Mouse (Mus musculus) layer of hippocampus, adult 18-20 months (tissue): Measurements from ENCODE around the gene Etl4. TPM values are rescaled to one million over a fixed set of nuclear protein-coding genes. Genes with fewer than 3 reads are reported as not detected.

ENCODE experiments used
- DNase-seq, 2 experiments: peaks; one replicate each; pipeline ENCODE4 v3.0.0; 2022; ENCODE audit warnings: low spot score in 2 of 2
- total RNA-seq, 2 experiments: library from RNA; stranded (reverse); gene quantifications; 2 replicates each; pipeline ENCODE4 v1.2.3; 2021

Gene Etl4
- total RNA-seq, 2 experiments from 2014 or later, result 71.2 to 87.3 TPM

DNA sequence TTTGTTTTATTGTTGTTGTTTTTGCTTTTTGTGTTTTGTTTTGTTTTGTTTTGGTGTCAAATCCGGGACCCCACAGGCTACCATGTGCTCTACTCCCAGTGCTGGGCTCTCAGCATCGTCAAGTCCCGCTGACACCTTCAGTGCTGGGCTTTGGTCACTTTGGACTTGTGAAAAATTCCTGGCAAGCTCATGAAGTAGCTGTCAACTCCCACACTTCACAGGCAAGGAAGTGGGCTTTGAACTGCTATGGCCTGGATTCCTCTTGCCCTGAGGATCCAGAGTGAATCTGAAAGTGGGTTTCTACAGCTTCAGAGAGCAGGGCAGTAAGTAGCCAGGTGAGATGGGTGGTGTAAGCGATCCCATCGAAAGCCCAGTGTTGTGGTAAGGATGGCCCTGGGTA is 649.5 kb downstream of the Etl4 start:
- no peak for DNase-seq

DNA sequence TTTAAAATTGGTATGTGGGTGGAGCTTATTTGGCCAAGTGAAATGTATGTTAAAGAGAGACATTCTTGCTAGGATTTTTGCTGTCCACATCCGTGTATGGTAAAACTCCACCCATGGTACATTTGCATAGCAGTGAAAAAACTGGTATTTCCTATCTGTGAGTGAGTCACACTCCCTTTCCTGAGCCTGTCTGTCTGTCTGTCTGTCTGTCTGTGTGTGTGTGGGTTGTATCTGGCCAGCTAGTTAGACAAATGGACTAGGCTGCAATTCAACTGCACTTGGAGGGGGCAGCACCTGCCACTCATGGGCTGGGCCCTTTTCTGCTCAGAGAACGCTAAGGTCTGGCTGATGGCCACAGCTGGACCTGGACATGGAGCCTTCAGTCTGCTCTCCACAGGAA is 650.1 kb downstream of the Etl4 start:
- DNase-seq, result no peak

DNA sequence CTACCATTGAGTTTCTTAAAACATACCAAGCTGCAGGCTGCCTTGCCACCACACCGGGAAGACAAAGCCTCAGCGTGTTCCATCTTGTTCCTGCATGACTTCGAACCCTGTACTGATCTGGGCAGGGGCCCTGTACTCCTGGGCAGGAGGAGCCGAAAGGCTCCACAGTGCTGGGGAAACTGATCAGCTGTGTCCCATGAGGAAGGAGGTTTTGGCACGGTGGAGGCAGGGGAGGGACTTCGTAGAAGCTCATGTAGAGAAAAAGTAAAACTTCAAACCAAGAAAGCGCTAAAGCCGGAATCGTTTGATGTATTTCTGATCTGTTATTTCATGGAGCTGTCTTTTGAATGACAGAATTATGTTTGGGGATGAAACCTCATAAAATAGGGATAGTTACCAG is 651.0 kb downstream of the Etl4 start:
- DNase-seq, result no peak

DNA sequence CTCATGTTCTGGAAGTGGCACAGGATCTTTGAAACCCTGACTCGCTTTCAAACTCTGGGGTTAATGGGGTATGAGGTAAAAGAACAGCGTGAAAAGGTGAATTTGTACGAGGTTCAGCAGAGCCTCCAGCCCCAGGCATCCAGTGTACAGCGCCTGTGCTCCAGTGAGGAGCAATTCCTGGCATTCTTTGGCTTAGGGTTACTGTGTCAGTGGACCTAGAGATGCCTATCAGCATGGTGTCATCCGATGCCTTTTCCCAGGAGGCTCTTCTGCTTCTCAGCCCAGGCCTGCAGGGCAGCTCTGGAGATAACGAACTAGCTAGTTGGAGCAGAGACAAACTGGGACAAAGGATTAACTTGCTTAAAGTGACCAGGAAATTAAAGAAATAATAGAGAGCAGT is 653.5 kb downstream of the Etl4 start:
- DNase-seq, result no peak

DNA sequence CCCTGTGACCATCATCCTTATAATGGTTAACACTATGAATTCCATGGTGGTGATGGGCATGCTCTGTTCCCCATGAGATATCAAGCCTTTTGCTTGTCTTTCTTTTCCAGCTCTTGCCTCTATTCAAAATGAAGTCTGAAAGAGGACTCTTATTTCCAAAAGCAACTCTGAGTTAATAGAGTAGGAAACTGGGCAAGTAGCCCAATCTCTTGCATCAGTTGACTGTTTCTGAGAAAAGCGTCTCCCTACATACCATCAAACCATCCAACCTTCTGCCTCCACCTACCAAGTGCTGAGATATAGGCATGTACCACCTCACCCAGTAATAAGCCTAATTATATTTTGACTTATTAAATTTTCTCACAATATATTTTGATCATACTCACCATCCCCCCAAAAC is 658.9 kb downstream of the Etl4 start:
- DNase-seq, result no peak

DNA sequence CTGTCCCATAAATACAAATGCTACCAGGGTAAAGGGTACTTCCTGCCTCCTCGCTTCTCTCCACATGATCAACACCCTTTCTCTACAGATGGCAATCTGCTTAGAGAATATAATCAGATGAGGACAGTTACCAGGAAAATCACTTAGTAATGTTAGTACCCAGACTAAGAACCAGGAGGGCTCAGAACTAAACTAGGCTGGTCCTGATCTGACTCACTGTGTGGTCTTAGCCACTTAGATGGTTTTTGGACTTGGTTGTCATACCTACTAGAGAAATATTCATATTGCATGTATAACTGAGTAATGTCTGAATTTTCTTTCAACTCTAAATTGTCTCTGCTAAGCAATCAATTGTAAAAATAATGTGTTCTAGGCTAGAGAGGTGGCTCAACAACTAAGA is 662.4 kb downstream of the Etl4 start:
- no peak for DNase-seq

DNA sequence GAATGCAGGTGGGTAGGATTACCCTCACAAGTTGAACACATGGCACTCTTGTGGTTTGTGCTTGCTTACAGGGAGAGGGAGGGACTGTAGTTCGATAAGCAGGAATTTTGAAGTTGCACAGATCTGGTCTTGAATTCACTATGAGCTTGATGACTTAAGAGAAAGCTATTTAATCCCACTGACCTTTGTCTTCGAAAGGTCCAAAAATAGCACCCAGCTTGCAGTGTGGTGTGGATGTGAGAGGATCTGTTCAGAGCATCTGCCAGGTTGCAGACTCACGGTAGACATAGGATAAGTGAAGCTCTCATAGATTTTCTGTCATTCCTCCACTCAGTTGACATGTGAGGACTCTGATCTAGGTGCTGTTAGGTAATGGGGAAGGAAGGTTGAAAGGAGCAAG is 670.8 kb downstream of the Etl4 start:
- no peak for DNase-seq

DNA sequence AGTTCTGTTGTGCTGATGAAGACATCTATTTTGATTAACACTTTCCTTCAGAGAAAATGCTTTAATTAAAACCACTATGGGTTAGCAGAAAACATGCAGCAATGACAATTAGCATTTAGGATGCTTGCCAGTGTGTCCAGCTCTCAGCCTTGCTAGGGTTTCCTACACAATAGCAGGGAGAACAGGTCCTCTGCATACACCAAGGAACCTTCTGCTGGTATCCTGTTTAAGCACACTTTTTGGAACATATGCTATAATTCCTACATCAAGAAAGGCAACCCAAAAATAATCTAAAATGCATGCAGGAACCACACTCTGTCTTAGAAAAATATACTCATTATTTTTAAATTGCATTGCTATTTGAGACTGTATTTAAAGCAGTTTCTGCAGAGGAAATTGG is 673.5 kb downstream of the Etl4 start:
- DNase-seq, result no peak

DNA sequence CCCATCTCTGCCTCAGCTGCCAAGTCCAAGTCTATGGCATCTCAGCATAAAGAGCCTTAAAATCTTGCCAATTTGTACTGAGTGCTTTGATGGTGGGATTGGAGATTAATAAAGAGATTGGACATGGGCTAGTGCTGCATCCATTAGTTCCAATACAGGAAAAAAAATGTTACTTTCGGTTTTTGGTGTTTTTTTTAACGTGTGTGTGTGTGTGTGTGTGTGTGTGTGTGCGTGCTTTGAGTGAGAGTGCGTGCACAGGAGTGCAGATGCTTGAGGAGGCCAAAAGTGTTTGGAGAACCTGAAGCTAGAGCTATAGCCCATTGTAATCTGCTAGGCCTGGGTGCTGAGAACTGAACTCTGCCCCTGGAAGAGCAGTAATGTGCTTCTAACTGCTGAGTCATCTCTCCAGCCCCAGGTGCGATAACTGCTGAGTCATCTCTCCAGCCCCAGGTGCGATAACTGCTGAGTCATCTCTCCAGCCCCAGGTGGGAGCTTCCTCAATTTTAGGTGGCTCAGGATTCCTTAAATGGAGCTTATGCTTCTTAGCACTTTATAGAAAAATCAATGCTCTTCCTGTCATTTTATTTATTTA is 674.1 kb downstream of the Etl4 start:
- DNase-seq, result no peak

DNA sequence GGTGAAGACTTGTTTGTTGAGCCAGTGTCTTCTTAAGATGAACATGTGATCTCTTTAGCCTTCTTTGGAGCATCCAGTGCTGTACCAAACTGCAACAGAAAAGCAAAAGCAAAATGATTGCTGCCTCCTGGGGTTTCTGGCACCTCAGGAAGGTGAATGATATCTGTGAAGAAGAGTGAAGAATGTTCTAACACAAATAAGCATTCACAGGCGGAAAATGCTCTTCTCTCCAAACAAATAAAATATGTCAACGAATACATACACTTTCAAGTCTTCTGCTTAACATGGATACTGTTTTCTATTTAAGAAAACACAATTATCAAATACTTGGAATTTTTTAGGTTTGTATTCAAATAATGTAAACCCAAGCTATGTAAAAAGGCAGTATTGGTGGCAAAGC is 678.3 kb downstream of the Etl4 start:
- DNase-seq, result no peak

DNA sequence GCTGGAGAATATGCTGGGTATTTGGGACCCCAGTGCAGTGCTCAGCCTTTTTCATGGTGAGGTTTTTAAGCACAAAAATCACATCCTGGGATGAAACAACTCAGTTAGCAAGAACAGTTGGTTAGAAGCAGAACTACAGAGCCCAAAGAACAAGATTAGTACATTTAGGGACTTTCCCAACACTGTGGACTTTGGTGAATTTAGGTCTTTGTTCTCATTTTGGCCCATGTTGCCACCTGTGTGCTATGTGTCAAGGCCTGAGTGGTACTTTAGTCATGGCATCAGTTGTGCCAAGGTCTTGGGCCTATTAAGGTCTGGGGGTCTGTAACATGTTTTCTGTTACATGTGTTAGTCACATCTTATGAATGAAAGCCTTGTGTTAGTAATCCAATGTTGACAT is 679.1 kb downstream of the Etl4 start:
- no peak for DNase-seq

DNA sequence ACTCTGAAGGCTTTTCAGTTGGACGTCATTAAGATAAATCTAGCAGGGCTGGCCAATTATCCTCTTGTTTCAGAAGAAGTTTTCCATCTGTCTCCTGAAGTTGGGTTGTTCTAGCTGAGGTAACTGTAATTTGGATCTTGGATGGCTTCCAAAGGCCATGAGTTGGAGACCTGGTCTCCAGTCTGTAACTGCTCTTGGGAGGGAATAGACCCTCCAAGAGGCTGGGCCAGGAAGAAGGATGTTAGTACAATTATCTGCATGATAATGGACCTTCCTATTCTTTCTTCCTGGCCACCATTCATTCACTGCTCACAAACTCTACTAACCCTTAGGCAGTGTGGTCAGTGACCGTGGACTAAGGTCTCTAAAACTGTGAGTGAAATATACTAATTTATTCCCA is 684.5 kb downstream of the Etl4 start:
- DNase-seq, result no peak

DNA sequence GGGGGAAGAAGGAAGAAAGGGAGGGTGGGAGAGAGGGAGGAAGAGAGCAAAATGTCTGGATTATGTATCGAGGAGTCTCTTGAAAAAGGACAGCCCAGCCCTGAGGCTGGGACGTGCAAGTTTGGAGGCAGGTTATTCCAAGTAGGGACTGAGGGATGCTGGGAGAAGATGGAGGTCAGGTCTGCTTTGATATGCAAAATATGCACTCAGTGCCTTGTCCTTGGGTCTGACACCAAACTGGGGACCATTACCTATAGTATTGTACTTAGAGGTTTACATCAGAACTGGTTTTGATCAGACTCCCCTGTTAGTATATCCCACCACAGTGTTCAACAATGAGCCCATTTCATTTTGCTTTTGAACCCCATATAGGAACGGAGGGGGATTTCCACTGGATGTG is 685.4 kb downstream of the Etl4 start:
- no peak for DNase-seq

DNA sequence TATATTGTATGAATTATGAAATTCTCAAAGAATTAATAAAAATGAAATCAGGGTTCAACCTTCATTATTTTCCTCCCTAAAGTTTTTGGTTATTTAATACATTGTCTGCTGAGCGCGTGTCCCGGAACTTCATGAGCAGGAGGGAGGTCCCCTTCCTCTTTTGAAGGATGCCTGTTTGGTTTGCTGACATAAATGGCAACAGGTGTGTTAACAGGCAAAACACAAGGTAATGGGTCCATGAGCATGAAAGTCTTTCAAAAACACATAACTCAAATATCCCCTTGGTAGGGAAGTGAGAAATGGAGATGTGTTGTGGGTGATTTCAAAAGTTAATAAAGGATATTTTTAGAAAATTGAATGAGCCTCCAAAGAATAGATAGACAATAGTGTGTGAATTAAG is 687.0 kb downstream of the Etl4 start:
- no peak for DNase-seq

DNA sequence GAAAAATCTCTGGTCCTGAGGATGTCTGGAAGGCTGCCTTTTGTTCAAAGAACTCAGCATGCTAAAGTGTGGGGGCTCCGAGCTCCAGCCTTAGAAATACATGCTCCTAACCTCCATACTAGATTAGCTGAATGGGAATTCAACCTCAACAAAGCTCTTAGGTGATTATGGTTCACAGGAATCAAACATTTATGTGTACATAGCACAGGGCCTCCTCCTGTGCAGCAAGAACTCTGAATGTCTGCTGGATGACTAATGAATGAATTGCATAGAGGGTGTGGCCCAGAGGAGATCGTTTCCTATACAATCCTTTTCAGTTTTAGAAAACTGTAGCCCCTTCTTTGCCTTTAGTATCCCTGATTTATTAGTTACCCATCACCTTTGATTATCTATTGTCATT is 687.6 kb downstream of the Etl4 start:
- DNase-seq, result no peak

DNA sequence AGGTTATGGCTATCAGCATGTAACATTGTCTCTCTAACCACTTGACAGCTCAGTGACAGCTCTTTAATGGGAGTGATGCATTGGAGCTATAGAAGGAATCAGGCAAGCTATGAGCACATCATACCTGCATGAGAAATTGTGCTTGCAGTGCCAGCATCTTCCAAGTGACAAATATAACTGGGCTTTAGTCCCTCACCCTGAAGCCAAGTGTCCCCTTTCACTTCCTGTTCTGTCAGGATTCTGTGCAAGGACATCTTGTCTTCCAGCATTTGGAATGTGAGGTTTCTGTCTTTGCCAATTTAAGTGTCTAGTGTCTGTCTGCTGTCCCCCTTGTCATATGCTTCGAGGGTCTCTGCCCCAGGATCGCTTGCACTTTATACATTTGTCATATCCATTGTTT is 693.1 kb downstream of the Etl4 start:
- DNase-seq, result no peak

DNA sequence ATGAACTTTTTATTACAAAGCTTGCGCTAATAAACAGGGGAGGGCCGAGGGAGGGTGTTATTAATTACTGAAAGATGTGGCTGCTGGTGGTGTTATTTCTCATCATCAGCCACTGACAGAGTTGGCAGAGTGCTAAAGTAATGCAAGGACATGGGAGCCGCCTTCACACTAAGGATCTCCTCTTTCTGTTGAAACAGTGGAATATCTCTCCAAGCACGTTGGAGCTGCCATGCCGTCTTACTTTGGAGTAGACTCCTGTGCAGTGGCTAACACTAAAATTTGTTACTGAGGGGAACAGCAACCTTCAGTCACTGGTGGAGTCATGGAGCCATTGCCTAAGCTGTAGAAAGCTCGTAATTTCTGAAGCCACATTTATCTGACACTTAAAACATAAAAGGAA is 694.0 kb downstream of the Etl4 start:
- DNase-seq, result no peak

DNA sequence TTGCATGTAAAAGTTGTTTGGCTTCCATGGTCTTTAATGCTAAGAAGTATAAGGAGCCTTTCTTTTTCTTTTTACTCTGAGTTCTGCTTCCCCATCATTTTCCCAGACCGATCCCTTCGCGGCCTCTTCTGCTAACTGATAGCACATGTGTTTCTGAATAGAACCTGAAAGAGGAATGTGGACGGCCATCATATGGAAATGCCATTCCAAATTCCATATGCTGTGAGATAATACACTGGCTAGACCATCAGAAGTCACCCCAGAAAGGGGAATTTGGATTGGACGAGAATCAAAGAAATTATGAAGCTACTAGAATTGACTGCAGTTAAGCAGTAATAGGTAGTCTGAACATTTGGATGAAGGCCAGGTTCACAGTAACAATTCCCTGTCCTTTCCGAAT is 694.4 kb downstream of the Etl4 start:
- DNase-seq, result no peak

DNA sequence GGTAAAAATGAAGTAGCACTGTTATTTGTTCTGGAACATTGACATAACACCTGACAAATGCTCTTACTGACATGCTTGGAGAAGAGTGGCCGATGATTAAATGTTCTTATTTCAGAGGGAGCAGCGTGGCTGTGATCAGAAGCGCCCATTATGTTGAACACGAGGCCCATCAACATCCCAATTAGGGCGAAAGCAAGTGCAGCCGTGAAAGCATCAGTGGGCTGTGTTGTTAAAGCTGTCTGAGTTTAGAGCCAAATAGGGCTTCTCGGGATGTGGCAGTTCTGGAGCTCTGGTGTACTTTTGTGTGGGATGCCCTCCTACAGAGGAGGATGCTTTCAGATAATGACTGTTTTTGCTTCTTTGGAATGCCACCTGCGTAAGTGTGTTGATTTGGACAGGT is 699.6 kb downstream of the Etl4 start:
- peak in 1 of 2 experiments; percentile 27 for DNase-seq

DNA sequence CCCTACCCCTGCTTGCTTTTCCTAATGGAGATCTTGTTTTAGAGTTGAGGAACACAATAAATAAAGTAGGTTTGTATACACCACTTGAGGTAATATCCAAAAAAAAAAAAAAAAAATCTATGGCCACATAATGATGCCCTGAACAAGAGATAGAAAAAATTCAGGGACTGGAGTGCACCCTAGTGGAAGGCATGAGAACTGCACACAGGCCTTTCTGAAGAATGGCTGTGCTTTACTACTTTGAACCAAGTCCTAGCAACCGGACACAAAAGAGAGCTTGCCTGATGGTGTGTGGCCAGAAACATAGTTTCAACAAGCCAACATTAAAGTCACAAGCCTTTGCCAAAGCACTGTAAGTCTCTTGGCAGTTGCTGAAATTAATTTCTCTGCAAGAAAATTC is 706.4 kb downstream of the Etl4 start:
- peak in 1 of 2 experiments; percentile 41 for DNase-seq

DNA sequence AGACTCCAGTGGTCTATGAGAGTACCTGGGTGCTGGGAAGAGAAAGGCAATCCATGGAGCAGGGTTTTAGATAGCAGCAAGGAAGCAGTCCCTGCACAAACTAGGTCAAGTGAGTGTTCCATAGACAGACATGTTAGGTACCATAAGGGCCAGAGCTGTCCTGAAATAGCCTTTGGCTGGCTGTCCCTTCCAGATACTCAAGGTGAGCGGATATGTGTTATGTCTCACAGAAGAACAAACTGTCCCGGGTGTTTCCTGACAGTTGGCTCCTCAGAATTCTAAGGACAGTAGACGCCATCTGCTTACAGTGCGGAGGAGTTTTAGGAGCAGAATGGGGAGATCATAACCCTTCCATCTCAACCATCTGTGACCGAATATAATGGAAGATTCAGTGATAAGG is 708.8 kb downstream of the Etl4 start:
- DNase-seq, result no peak

DNA sequence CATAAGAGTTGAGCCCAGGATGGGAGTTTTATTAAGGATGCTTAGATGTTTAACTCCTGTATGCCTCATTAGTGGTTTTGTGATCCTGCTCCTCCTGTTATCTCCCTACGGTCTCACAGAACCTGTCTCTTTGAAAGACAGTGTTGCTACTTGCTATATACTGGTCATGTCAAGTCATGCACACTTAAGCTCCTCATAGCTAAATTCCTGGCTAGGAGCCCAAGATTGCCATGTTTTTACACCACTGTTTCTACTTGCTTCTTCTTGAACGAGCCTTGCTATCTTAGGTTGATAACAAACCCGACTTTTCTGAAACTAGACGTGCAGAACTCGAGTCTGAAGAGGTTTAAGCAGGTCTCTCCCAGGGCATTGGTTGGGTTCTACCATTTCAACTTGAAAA is 710.3 kb downstream of the Etl4 start:
- DNase-seq, result no peak

DNA sequence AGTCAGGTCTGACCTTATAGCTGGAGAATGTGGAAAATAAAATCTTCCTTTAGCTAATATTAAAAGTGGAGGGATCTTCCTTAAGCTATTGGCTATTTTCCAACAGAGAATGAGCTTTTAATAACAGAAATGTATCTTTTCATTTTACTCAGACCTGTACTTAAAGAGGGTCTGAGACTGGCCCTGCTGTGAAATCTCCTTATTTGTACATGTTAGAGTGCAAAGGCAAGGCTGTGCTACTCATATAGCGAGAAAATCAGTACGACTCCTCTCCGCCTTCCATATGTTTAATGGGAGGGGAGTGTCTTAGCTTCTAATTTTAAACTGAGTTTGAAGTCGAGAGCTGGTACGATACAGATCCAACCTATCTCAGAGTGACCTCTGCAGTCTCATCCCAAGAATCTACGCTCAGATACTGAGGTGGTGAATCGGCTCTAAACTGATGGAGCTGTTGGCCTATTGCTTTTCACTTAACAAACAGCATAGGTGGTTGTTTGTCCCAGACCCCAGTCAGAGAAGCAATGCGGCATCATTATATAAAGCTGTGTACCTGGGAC is 719.7 kb downstream of the Etl4 start:
- no peak for DNase-seq

DNA sequence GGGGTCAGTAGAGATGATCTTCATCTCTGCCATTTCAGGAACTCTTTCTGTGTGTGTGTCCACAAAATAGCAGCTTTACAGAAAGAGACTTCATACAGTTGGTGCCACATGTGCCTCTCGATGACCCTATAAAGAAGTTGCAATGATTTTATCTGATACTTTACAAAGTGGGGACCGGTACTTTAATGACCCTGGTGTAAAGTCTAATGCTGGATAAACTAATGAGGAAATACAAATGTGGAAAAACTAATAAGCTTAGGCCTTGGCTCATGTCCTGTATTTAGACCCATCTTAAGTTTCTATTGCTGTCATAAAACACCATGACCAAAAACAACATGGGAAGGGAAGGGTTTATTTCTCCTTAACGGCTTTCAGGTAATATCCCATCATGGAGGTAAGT is 729.0 kb downstream of the Etl4 start:
- DNase-seq, result no peak
